Mouse (Mus musculus): ENCODE data around the gene Znrd1. TPM values are rescaled to one million over a fixed set of nuclear protein-coding genes. Genes with fewer than 3 reads are reported as not detected.

The Znrd1 gene
- total and polyA plus RNA-seq, 3 experiments: 26.4 to 38.2 TPM; not detected in 1

GRCm38 (mm10) chr17:36953062-36953461, 5.3 kb downstream of the Znrd1 start:
- Histone ChIP-seq H3K36me3 (ENCODE audit: control insufficient read depth in 1 of 2, insufficient read depth in 2 of 2, low read length in 2 of 2) (peaks cover 0 to 9% of the 10 kb centered on the region in 2 experiments; a peak in 2 of 4 replicates), H3K9ac (ENCODE audit: control insufficient read depth, low read depth, low read length, poor library complexity, severe bottlenecking) (no peak overlapping the region), H3K79me2 (ENCODE audit: control insufficient read depth, insufficient read depth, low read length, poor library complexity) (peaks cover 15% of the 10 kb centered on the region), H3K27ac (ENCODE audit: control insufficient read depth, low read depth, low read length) (no peak overlapping the region), H3K4me3 (ENCODE audit: control insufficient read depth in 1 of 2, insufficient read depth in 1 of 2, low read depth in 2 of 2, low read length in 2 of 2) (no peak overlapping the region), H3K4me1 (ENCODE audit: control insufficient read depth in 1 of 2, insufficient read depth in 2 of 2, low read length in 2 of 2) (no peaks in the 10 kb centered on the region; a peak in 1 of 4 replicates), H3K27me3 (ENCODE audit: control insufficient read depth in 1 of 2, insufficient read depth in 2 of 2, low read length in 2 of 2) (no peaks in the 10 kb centered on the region), H3K9me3 (replicated peaks; ENCODE audit: insufficient read depth, low read length) (no peaks in the 10 kb centered on the region)
- no peak for TF ChIP-seq MEF2A (IDR thresholded peaks at IDR 0.05; ENCODE audit: extremely low read depth, insufficient replicate concordance, low read depth, low read length, poor library complexity, severe bottlenecking)
- TF ChIP-seq POLR2AphosphoS5 (IDR thresholded peaks at IDR 0.05; ENCODE audit: borderline replicate concordance, low read depth, low read length): no peak
- TF ChIP-seq ZMIZ1 (IDR thresholded peaks at IDR 0.05; ENCODE audit: low read depth, low read length): no peak
- TF ChIP-seq TBP (IDR thresholded peaks at IDR 0.05; ENCODE audit: low read depth, low read length): no peak
- no peak for TF ChIP-seq POLR2AphosphoS2 (IDR thresholded peaks at IDR 0.05; ENCODE audit: low read length)
- TF ChIP-seq NRF1 (IDR thresholded peaks at IDR 0.05; ENCODE audit: insufficient read depth, low read depth, low read length, poor library complexity, severe bottlenecking): no peak
- TF ChIP-seq ZKSCAN1 (IDR thresholded peaks at IDR 0.05; ENCODE audit: low read depth, low read length): no peak
- TF ChIP-seq POLR2A (IDR thresholded peaks at IDR 0.05; ENCODE audit: control insufficient read depth in 1 of 2, insufficient read depth in 1 of 2, low read depth in 1 of 2, low read length in 2 of 2, poor library complexity in 1 of 2): no peak
- TF ChIP-seq TCF12 (IDR thresholded peaks at IDR 0.05; ENCODE audit: low read depth, low read length): no peak
- no peak for DNase-seq (ENCODE audit: low read depth, low spot score)

GRCm38 (mm10) chr17:36952631-36953030, 5.7 kb downstream of the Znrd1 start:
- TF ChIP-seq CTCF (IDR thresholded peaks at IDR 0.05 in 2 of 3, conservative IDR thresholded peaks at IDR 0.05 in 1 of 3; ENCODE audit: control insufficient read depth in 1 of 3, insufficient read depth in 1 of 3, low read depth in 2 of 3, low read length in 3 of 3, poor library complexity in 1 of 3, severe bottlenecking in 1 of 3) (no peak), ZNF384 (IDR thresholded peaks at IDR 0.05; ENCODE audit: low read depth, low read length) (no peak), ZC3H11A (IDR thresholded peaks at IDR 0.05; ENCODE audit: low read depth, low read length) (no peak), MAX (IDR thresholded peaks at IDR 0.05; ENCODE audit: low read length) (no peak), USF1 (IDR thresholded peaks at IDR 0.05; ENCODE audit: low read depth, low read length) (no peak), MAZ (IDR thresholded peaks at IDR 0.05; ENCODE audit: low read depth, low read length) (no peak), ZKSCAN1 (IDR thresholded peaks at IDR 0.05; ENCODE audit: low read depth, low read length) (no peak), TBP (IDR thresholded peaks at IDR 0.05; ENCODE audit: low read depth, low read length) (no peak), CHD2 (IDR thresholded peaks at IDR 0.05; ENCODE audit: low read length) (no peak), MYC (IDR thresholded peaks at IDR 0.05; ENCODE audit: low read depth, low read length) (no peak), ETS1 (IDR thresholded peaks at IDR 0.05; ENCODE audit: low read depth, low read length) (no peak), EP300 (IDR thresholded peaks at IDR 0.05; ENCODE audit: low read depth in 1 of 2, low read length in 2 of 2) (no peak), MXI1 (IDR thresholded peaks at IDR 0.05; ENCODE audit: low read depth, low read length) (no peak), NELFE (IDR thresholded peaks at IDR 0.05; ENCODE audit: low read depth, low read length) (no peak), E2F4 (IDR thresholded peaks at IDR 0.05; ENCODE audit: borderline replicate concordance, low read depth, low read length) (no peak), POLR2AphosphoS2 (IDR thresholded peaks at IDR 0.05; ENCODE audit: low read length) (no peak), GABPA (IDR thresholded peaks at IDR 0.05; ENCODE audit: low read depth, low read length) (no peak), MYB (IDR thresholded peaks at IDR 0.05; ENCODE audit: low read depth, low read length) (no peak), UBTF (IDR thresholded peaks at IDR 0.05; ENCODE audit: borderline replicate concordance, insufficient read depth, low read depth, low read length) (no peak)
- Histone ChIP-seq H3K4me1 (ENCODE audit: control insufficient read depth in 1 of 2, insufficient read depth in 2 of 2, low read length in 2 of 2) (no peaks in the 10 kb centered on the region; a peak in 1 of 4 replicates), H3K4me3 (ENCODE audit: control insufficient read depth in 1 of 2, insufficient read depth in 1 of 2, low read depth in 2 of 2, low read length in 2 of 2) (no peak overlapping the region), H3K9ac (ENCODE audit: control insufficient read depth, low read depth, low read length, poor library complexity, severe bottlenecking) (no peak overlapping the region), H3K79me2 (ENCODE audit: control insufficient read depth, insufficient read depth, low read length, poor library complexity) (peaks cover 15% of the 10 kb centered on the region), H3K27ac (ENCODE audit: control insufficient read depth, low read depth, low read length) (no peak overlapping the region), H3K9me3 (replicated peaks; ENCODE audit: insufficient read depth, low read length) (no peaks in the 10 kb centered on the region), H3K27me3 (ENCODE audit: control insufficient read depth in 1 of 2, insufficient read depth in 2 of 2, low read length in 2 of 2) (no peaks in the 10 kb centered on the region), H3K36me3 (ENCODE audit: control insufficient read depth in 1 of 2, insufficient read depth in 2 of 2, low read length in 2 of 2) (peaks cover 0 to 9% of the 10 kb centered on the region in 2 experiments; a peak in 2 of 4 replicates)
- DNase-seq (ENCODE audit: low read depth, low spot score): no peak
